Mouse (Mus musculus) E14TG2a.4 (cell line): ENCODE measurements around the gene Pom121l12.

Experiments
- H3K27me3 ChIP-seq: 2 replicates; pipeline ENCODE4 v1.6.1; 2014; ENCODE audit warnings: low read length, control low read depth; ENCODE audit not compliant: insufficient read depth
- H3K36me3 ChIP-seq: 2 replicates; pipeline ENCODE4 v1.6.1; 2014; ENCODE audit warnings: low read length, control low read depth; ENCODE audit not compliant: insufficient read depth
- H3K4me1 ChIP-seq: replicated peaks from 2 replicates; pipeline ENCODE4 v1.6.1; 2014; ENCODE audit warnings: low read depth, low read length, control low read depth
- H3K4me3 ChIP-seq: replicated peaks from 2 replicates; pipeline ENCODE4 v1.5.1; 2014; ENCODE audit warnings: mild to moderate bottlenecking, low read length
- H3K9me3 ChIP-seq: 2 replicates; pipeline ENCODE4 v1.6.1; 2014; ENCODE audit warnings: low read length, control low read depth
- CTCF ChIP-seq: conservative IDR thresholded peaks from 2 replicates; pipeline ENCODE4 v1.5.1; 2014; ENCODE audit warnings: low read length
- NANOG ChIP-seq: IDR thresholded peaks from 2 replicates; pipeline ENCODE4 v1.6.1; 2014; ENCODE audit warnings: borderline replicate concordance, low read length, mixed read lengths
- POU5F1 ChIP-seq: IDR thresholded peaks from 2 replicates; pipeline ENCODE4 v1.6.1; 2014; ENCODE audit warnings: low read length, borderline replicate concordance

Gene Pom121l12

DNA sequence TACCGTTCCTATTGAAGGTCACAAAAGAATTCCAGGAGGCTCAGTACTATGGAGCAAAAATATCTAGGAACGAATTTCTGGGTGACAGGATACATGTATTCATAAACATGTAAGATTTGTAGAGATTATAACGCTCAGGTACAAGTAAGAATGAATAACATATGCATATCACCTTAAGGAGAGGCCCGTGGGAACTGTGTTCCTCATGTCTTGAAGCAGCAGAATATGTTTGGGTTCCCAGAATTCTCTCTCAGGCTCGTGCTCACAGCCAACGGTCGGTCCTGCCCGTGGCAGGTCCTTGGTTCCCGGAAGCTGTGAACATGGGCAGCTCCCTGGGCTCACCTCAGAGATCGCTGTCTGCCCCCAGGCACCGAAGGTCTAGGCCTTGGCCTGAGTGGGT, at the start of gene Pom121l12:
TSS of gene Pom121l12 (plus strand) at position 301 of the 400 bp plus-strand sequence.
- TF ChIP-seq CTCF (no peak), NANOG (no peak), POU5F1 (no peak)
- no peak within 1 kb of the TSS for H3K4me3 ChIP-seq
- H3K9me3 ChIP-seq: no peaks in the 10 kb centered on the region
- H3K4me1 ChIP-seq: no peaks in the 10 kb centered on the region
- H3K36me3 ChIP-seq: no peaks in the 10 kb centered on the region
- H3K27me3 ChIP-seq: no peaks in the 10 kb centered on the region

DNA sequence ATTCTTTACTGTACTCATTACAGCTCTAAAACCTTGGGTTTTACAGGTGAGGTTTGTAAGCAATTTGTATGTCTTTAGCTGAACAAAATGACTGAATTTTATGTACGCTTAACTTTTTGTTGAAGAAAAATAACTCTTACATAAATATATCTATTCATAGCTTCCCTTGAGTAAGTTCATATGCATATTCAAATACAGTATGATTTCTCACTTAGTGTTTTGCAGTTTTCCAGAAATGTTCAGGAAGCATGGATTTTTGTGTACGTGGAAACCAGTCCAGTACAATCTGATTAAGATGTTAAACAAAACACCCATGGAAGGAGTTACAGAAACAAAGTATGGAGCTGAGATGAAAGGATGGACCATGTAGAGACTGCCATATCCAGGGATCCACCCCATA, 12.8 kb downstream of the Pom121l12 start:
- Histone ChIP-seq H3K36me3 (no peaks in the 10 kb centered on the region), H3K9me3 (no peaks in the 10 kb centered on the region), H3K4me3 (no peak overlapping the region), H3K27me3 (no peaks in the 10 kb centered on the region), H3K4me1 (no peaks in the 10 kb centered on the region)
- TF ChIP-seq POU5F1 (no peak), CTCF (no peak), NANOG (no peak)
